Mouse (Mus musculus) large intestine, adult 2 months (tissue): ENCODE results near the gene Tmem256. TPM values are rescaled to one million over a fixed set of nuclear protein-coding genes. Genes with fewer than 3 reads are reported as not detected.

Experiments
- DNase-seq: peaks from one replicate; pipeline ENCODE4 v3.0.0-alpha.2; 2012; ENCODE audit warnings: low read depth, low spot score
- WGBS: fragments of 180-500 bp; shearing (Covaris S2); methylation state at CpG from one replicate; pipeline ENCODE4 v1.1.7; 2018; 5-methylcytosine and 5-hydroxymethylcytosine counted together
- polyA plus RNA-seq: library from polyadenylated mRNA; depleted of rRNA; stranded (reverse); fragments of >200 nt; gene quantifications from 2 replicates; pipeline ENCODE4 v1.2.3, GENCODE M21; 2012; rRNA removed

The Tmem256 gene
- polyA plus RNA-seq, 1 experiment: 208 TPM

DNA sequence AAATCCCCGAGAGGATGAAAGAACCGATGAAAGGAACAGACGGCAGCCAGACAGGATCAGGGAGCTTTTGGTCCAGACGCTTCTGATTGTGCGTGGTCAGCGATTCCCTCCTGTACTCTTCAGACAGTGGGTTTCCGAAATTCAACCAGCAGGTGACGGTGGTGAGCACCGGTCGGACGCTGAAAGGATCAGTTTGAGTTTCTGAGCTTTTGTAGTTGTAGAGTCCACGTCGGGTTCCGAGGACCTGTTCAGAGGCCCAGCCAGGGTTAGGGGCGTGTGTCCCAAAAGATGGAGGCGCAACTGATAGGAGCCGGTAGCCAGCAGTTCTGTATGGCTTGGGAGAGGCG lies 42.2 kb downstream of the Tmem256 start:
- no peak for DNase-seq
- under 1% methylated on average over 18 of the region's 18 CpGs for WGBS

DNA sequence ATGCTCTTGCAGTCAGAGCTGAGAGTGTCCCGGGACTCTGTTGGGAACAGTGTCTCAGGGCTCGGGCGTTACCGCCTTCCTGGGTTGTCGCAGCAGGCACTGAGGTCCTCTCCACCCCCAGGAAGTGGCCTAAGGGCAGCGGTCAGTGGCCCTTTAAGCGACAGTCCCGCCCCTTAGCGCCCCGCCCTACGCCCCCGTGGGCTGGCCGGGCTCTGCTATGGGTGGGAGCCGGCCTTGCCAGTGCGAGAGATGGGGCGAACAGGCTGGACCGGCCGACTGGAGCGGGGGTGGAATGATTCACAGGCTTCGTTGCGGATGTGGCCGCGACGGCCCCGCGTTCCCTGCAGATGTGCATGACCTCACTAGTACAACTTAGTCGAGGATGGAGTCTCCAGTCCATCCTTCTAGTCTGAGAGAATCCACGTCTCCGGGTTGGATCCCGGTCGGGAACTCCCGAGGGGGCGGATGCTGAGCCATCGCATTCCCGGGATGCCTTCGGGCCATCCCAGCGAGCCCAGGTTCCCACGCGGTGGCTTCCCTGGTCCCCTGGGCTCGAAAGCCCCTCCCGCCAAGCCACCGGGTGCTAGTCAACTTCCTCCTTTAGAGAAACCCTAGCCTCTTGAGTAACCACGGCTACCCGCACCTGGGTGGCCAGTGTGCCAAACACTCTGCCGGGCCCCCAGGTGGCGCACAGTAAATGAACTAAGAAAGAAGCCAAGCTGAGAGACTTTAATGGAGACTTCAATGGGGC lies 42.7 kb downstream of the Tmem256 start, which contains the start of gene Kctd11:
Gene Kctd11 (minus strand): TSS at position 554 of the 751 bp plus-strand sequence.
- DNase-seq: no peak

DNA sequence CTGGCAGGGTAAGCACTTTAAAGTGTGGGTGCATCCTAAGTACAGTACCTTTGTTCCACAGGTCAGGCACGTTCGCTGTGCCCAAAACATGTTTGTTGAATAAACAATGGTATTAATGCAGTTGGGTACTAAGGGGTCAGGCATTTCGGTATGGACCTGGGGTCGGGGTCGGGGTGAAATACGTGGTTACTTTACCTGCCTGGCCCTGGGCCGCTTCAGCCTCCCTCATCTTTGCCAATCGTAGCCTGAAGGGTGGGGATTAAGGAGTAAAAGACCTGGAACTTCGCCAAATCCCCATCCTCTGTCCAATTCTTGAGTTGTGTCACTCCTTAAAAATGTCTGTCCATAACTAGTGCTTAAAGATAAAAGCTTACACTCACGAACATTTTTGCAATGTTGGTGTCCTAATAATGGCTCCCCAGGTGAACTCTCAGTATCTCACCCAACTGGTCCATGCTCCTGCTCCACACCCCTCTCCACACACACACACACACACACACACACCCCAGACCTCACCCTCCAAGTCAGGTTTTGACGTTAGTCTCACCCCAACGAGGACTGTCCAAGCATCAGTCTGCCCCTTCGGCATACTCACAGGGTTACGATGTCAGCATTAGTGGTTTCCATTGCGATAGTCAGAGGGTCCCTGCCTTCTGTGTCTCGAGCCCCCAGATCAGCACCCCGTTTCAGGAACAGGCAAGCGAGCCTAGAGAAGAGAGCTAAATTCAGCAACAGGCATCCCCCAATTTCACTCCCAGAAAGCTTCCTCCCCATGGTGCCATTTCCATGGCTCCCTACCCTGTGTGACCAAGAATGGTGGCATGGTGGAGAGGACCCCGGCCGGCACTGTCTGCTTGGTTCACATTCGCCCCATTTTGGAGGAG lies 43.7 kb downstream of the Tmem256 start:
- DNase-seq: no peak
- 53% methylated on average over 21 of the region's 21 CpGs for WGBS

More for the DNA sequence above, 42.7 kb downstream of the Tmem256 start, which contains the start of gene Kctd11:
- WGBS: under 1% methylated on average over 46 of the region's 46 CpGs

DNA sequence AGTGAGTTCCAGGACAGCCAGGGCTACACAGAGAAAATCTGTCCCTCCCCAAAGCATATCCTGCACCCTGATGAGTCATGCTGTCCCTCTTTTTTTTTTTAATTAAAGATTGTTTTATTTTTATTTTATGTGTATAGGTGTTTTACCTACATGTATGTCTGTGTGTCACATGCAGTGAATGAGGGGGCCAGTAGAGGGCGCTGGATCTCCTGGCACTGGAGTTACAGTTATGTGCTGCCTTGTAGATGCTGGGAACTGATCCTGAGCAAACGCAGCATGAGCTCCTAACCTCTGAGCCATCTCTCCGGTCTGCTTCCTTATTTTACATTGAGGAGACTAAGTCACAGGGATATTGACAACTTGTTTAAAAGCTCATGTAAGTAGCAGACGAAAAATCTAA lies 44.8 kb downstream of the Tmem256 start:
- 71% methylated on average over 4 of the region's 4 CpGs for WGBS
- no peak for DNase-seq

DNA sequence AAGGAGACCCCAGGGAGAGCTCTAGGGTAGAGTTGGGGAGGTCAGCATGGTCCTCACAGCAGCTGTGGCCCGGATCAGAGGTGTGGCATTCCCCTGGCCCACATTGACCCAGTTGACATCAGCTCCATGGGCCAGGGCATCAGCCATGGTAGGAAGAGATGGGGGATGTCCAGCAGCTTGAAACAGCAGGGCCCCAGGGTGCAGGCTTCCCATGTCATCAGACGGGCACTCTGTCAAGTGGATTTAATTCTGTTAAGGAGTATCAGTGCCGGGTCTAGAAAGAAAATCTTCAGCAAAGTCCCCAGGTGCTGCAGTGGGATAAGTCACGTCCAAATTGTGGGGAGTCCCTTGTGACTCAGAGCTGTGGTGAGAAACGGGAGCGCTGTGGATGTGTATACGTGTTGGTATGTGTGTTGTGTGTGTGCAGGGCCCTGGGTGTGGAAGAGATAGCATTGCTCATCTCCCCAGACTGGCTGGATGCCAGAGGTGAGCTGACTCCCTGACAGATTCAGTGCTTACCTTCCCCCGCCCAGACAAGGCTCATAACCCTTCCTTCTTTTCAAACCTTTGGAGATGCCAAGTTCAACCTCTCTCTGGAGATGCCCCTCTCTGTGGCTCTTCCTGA lies 45.3 kb downstream of the Tmem256 start:
- WGBS: 71% methylated on average over 8 of the region's 8 CpGs
- DNase-seq: no peak

DNA sequence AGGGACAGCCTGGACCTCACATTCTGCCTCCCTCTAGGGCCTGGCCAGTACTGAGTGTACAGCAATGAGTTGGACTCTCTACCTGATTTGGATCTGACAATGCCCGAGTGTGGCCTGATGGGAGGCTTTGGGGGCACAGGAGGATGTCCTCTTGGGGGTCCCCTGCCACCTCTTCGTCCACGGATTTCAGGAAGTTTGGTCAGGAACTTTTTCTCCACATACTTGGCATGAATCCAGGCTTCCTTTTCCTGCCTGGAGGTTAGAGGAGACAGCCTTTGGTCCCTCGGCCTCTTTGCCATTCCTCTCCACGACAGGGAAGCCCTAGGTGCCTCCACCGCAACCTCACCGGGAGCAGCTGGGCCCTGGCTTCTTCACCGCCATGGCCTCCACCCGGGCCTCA lies 45.9 kb downstream of the Tmem256 start:
- no peak for DNase-seq
- 51% methylated on average over 9 of the region's 9 CpGs for WGBS

DNA sequence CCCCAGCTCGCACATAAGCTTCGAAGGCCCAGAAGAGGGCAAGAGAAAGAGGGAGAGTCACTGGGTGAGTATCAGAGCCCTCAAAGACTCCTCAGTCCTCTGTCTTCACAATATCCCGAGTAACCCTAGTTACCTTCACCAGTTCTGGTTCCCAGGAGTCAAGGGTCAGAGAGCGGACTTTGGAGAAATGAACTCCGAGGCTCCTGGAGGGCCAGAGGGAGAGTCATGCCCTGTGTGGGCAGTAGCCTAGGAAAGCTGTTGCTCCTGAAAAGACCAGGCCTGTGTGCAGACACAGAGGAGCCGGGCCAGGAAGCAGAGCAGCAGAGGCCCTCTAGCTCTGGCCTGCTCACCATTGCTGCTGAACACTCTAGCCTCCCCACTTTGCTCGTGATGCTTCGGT lies 46.3 kb downstream of the Tmem256 start:
- DNase-seq: no peak
- WGBS: 76% methylated on average over 8 of the region's 8 CpGs

DNA sequence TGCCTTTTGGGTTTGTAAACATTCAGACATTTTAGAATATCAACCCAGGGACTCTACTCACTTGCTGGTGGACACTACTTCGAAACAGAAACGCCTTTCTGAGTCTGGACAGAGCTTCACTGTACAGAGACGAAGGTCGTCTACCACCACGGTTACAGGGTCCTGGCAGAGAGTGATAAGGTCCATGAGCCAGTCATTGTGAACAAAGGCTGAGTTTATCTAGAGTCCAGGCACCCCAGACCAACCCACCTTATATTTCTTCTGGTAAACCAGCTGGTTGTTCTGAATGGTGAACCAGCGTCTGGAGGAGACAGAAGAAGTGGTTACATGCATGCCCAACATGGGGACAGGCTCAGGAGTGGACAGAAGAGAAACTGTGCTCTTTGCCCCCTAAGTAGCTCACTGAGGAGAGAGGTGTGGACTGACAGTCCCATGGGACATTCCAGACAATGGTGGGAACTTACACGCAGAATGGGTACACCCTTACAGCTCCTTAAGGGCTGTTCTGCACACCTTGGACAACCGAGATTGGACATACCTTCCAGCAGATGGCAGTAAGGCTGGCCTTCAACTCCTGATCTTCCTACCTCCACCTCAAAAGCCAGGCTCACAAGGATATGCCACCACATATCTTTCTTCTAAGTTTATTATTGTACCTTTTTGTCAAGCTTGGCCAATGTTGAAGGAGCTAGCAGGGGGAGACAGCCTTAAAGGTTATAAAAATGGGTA lies 48.8 kb downstream of the Tmem256 start:
- 59% methylated on average over 8 of the region's 8 CpGs for WGBS
- no peak for DNase-seq

Other genes starting within 250 kb of the Tmem256 start
- 4.1 and 5.6 TPM in 2 replicates for gene Atp1b2, start 232.6 kb upstream of the Tmem256 start, polyA plus RNA-seq
- not detected in 2 replicates for gene Shbg, start 220.6 kb upstream of the Tmem256 start, polyA plus RNA-seq
- gene Sat2, start 216.5 kb upstream of the Tmem256 start, polyA plus RNA-seq: 1.9 and 2.7 TPM in 2 replicates
- 29.6 and 35.8 TPM in 2 replicates for gene Fxr2, start 205.5 kb upstream of the Tmem256 start, polyA plus RNA-seq
- gene Sox15, start 183.2 kb upstream of the Tmem256 start, polyA plus RNA-seq: 0.18 TPM in 1 of 2 replicates, not detected in the other
- 147 and 171 TPM in 2 replicates for gene Mpdu1, start 175.9 kb upstream of the Tmem256 start, polyA plus RNA-seq
- 20.2 and 20.6 TPM in 2 replicates for gene Cd68, start 172.4 kb upstream of the Tmem256 start, polyA plus RNA-seq
- gene Eif4a1, start 166.1 kb upstream of the Tmem256 start, polyA plus RNA-seq: 354 and 356 TPM in 2 replicates
- 43.4 and 55.1 TPM in 2 replicates for gene Senp3, start 156.4 kb upstream of the Tmem256 start, polyA plus RNA-seq
- 14.4 and 16.2 TPM in 2 replicates for gene Tnfsf13, start 152.7 kb upstream of the Tmem256 start, polyA plus RNA-seq
- gene Tnfsf12, start 142.7 kb upstream of the Tmem256 start, polyA plus RNA-seq: 13.1 and 13.8 TPM in 2 replicates
- gene Tnfsfm13, start 142.4 kb upstream of the Tmem256 start, polyA plus RNA-seq: 2.3 and 2.8 TPM in 2 replicates
- gene Polr2a, start 79.9 kb upstream of the Tmem256 start, polyA plus RNA-seq: 17.5 and 33.3 TPM in 2 replicates
- gene Slc35g3, start 76.5 kb upstream of the Tmem256 start, polyA plus RNA-seq: 0.07 TPM in 1 of 2 replicates, not detected in the other
- 7.5 and 10.7 TPM in 2 replicates for gene Zbtb4, start 72.6 kb upstream of the Tmem256 start, polyA plus RNA-seq
- 7.3 and 10.3 TPM in 2 replicates for gene Chrnb1, start 42.6 kb upstream of the Tmem256 start, polyA plus RNA-seq
- gene Fgf11, start 36.7 kb upstream of the Tmem256 start, polyA plus RNA-seq: 2.8 and 4.4 TPM in 2 replicates
- gene Tmem102, start 32.9 kb upstream of the Tmem256 start, polyA plus RNA-seq: 38.7 and 39.1 TPM in 2 replicates
- gene Gm39566, start 23.2 kb upstream of the Tmem256 start, polyA plus RNA-seq: not detected in 2 replicates
- gene Spem2, start 20.0 kb upstream of the Tmem256 start, polyA plus RNA-seq: not detected in 2 replicates
- 0.12 TPM in 1 of 2 replicates, not detected in the other for gene Spem1, start 16.3 kb upstream of the Tmem256 start, polyA plus RNA-seq
- gene Nlgn2, start 730 bp upstream of the Tmem256 start, polyA plus RNA-seq: 5.1 and 7.0 TPM in 2 replicates
- 31.6 and 36.1 TPM in 2 replicates for gene Plscr3, start 7.9 kb downstream of the Tmem256 start, polyA plus RNA-seq
- gene Tnk1, start 20.2 kb downstream of the Tmem256 start, polyA plus RNA-seq: 28.8 and 34.4 TPM in 2 replicates
- not detected in 2 replicates for gene Tmem95, start 39.5 kb downstream of the Tmem256 start, polyA plus RNA-seq
- gene Kctd11, start 42.9 kb downstream of the Tmem256 start, polyA plus RNA-seq: 1.8 and 3.0 TPM in 2 replicates
- gene Acap1, start 57.0 kb downstream of the Tmem256 start, polyA plus RNA-seq: 16.1 and 16.4 TPM in 2 replicates
- 3.0 and 3.8 TPM in 2 replicates for gene 2810408A11Rik, start 62.5 kb downstream of the Tmem256 start, polyA plus RNA-seq
- 24.4 and 36.7 TPM in 2 replicates for gene Neurl4, start 62.6 kb downstream of the Tmem256 start, polyA plus RNA-seq
- gene Gps2, start 75.4 kb downstream of the Tmem256 start, polyA plus RNA-seq: 69.2 and 79.9 TPM in 2 replicates
- 619 and 694 TPM in 2 replicates for gene Eif5a, start 83.4 kb downstream of the Tmem256 start, polyA plus RNA-seq
- gene Ybx2, start 97.3 kb downstream of the Tmem256 start, polyA plus RNA-seq: 14.7 and 16.5 TPM in 2 replicates
- 27.4 and 27.5 TPM in 2 replicates for gene Slc2a4, start 109.7 kb downstream of the Tmem256 start, polyA plus RNA-seq
- 1,377 and 1,643 TPM in 2 replicates for gene Cldn7, start 126.3 kb downstream of the Tmem256 start, polyA plus RNA-seq
- 134 and 154 TPM in 2 replicates for gene Ctdnep1, start 142.6 kb downstream of the Tmem256 start, polyA plus RNA-seq
- 70.5 and 78.1 TPM in 2 replicates for gene Elp5, start 144.0 kb downstream of the Tmem256 start, polyA plus RNA-seq
- gene Gabarap, start 152.6 kb downstream of the Tmem256 start, polyA plus RNA-seq: 527 and 719 TPM in 2 replicates
- gene Phf23, start 157.3 kb downstream of the Tmem256 start, polyA plus RNA-seq: 16.3 and 17.3 TPM in 2 replicates
- 5.5 and 5.8 TPM in 2 replicates for gene Dvl2, start 162.1 kb downstream of the Tmem256 start, polyA plus RNA-seq
- 92.8 and 125 TPM in 2 replicates for gene Acadvl, start 176.9 kb downstream of the Tmem256 start, polyA plus RNA-seq
- 5.1 and 5.9 TPM in 2 replicates for gene Dlg4, start 178.4 kb downstream of the Tmem256 start, polyA plus RNA-seq
- not detected in 2 replicates for gene Asgr1, start 215.6 kb downstream of the Tmem256 start, polyA plus RNA-seq